Mouse (Mus musculus) bone marrow macrophage, adult 2 months (primary cell): ENCODE measurements around the gene Tk1. TPM values are rescaled to one million over a fixed set of nuclear protein-coding genes. Genes with fewer than 3 reads are reported as not detected.

Experiments
- H3K27ac ChIP-seq: 2 replicates; pipeline ENCODE4 v1.5.1; 2012; ENCODE audit warnings: low read depth, low read length; ENCODE audit not compliant: insufficient read depth
- H3K4me1 ChIP-seq: 2 replicates; pipeline ENCODE4 v1.6.1; 2012; ENCODE audit warnings: low read length; ENCODE audit not compliant: control insufficient read depth, insufficient read depth
- H3K4me3 ChIP-seq: 2 replicates; pipeline ENCODE4 v1.5.1; 2012; ENCODE audit warnings: mild to moderate bottlenecking, low read length, moderate library complexity; ENCODE audit not compliant: insufficient read depth
- CTCF ChIP-seq: IDR thresholded peaks from 2 replicates; pipeline ENCODE4 v1.5.1; 2012; ENCODE audit warnings: low read depth, mild to moderate bottlenecking, low read length, moderate library complexity
- POLR2A ChIP-seq: IDR thresholded peaks from 2 replicates; pipeline ENCODE4 v1.6.1; 2012; ENCODE audit warnings: mild to moderate bottlenecking, low read depth, low read length, borderline replicate concordance
- polyA plus RNA-seq: library from polyadenylated mRNA; stranded (reverse); fragments of >200 nt; gene quantifications from 2 replicates; pipeline ENCODE4 v1.2.4, GENCODE M21; 2012; ENCODE audit not compliant: missing spikeins, insufficient read depth, insufficient read length

Tk1 gene
- polyA plus RNA-seq, 1 experiment, result 70.1 TPM

GRCm38 (mm10) chr11:117832086-117832969 is 6.4 kb upstream of the Tk1 start:
- Histone ChIP-seq H3K4me1 (peaks cover 41% of the 10 kb centered on the region), H3K27ac (peak overlapping the region; percentile 51), H3K4me3 (peak overlapping the region; percentile 69)
- TF ChIP-seq POLR2A (no peak; the same call in 1 of the 2 replicates), CTCF (no peak; the same call in 1 of the 2 replicates)

DNA sequence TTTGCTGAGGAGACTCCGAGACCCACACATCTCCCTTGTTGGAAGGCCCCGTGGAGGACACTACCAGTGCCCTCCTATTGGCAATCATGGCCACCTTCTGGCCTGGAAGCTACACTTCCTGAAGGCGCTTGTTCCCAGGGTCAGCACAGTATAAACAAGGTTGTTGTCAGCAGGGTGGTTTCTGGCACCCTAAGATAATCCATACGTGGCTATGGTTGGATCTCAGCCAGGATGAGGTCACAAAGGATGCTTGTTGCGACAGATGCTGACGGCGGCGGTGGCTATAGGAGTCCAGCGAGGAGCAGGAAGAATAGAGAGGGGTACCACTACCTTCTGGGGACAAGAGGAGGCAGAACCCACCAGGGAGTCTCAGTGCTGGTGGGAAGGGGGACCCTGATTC is 4.5 kb upstream of the Tk1 start:
- Histone ChIP-seq H3K27ac (peak overlapping the region; percentile 82), H3K4me1 (peaks cover 56% of the 10 kb centered on the region), H3K4me3 (0 out of 2 replicates have a peak overlapping the region, but pooled peaks have one; percentile 1)
- no peak for TF ChIP-seq POLR2A
- no peak for TF ChIP-seq CTCF

DNA sequence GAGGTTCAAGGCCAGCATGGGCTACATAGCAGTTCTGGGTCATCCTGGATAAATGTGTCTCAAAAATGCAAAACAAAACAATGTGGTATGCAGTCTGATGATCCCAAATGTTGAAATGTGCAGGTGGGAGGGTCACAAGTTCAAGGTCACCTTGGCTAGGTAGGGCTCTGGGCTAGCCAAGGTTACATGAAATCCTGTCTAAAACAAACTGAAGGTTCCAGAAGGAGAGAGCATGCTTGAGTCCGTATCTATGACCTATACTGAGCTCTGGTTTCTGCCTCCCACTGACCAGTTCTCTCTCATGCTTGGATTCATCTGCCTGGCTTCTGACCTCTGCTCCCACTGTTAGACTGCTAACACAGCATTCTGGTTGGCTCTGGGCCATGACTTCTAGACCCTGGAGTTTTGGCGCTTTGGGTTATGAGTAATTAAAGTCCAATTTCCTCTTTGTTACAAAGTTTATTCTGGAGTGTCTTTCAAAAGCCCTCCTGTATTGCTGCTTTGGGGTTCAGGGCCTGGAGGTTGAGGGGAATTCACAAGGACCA is 3.9 kb upstream of the Tk1 start:
- Histone ChIP-seq H3K4me1 (peaks cover 56% of the 10 kb centered on the region), H3K27ac (peak overlapping the region; percentile 82), H3K4me3 (0 out of 2 replicates have a peak overlapping the region, but pooled peaks have one; percentile 1)
- TF ChIP-seq POLR2A (no peak), CTCF (no peak)

GRCm38 (mm10) chr11:117828888-117829604 is 3.2 kb upstream of the Tk1 start:
- Histone ChIP-seq H3K4me3 (no peak overlapping the region), H3K27ac (peak overlapping the region; percentile 82), H3K4me1 (peaks cover 59% of the 10 kb centered on the region)
- TF ChIP-seq POLR2A, result no peak
- TF ChIP-seq CTCF, result no peak

- Histone ChIP-seq H3K27ac (peak overlapping the region; percentile 82), H3K4me3 (peak overlapping the region; percentile 29), H3K4me1 (peaks cover 66% of the 10 kb centered on the region)
- TF ChIP-seq CTCF, result no peak
- TF ChIP-seq POLR2A, result no peak
These were observed 2.4 kb upstream of the Tk1 start for GRCm38 (mm10) chr11:117828149-117828887.

- TF ChIP-seq CTCF, result no peak
- TF ChIP-seq POLR2A, result no peak
- Histone ChIP-seq H3K27ac (peak overlapping the region; percentile 82), H3K4me1 (peaks cover 64% of the 10 kb centered on the region), H3K4me3 (peak overlapping the region; percentile 29)
These were observed 1.5 kb upstream of the Tk1 start for GRCm38 (mm10) chr11:117827386-117827785.

GRCm38 (mm10) chr11:117826916-117827315 is 1.0 kb upstream of the Tk1 start:
- peaks cover 63% of the 10 kb centered on the region for H3K4me1 ChIP-seq
- H3K27ac ChIP-seq, result peak overlapping the region; percentile 82
- TF ChIP-seq POLR2A (no peak), CTCF (no peak)
- peak overlapping the region; percentile 29; the same call in 1 of the 2 replicates for H3K4me3 ChIP-seq

- TF ChIP-seq CTCF (no peak), POLR2A (no peak)
- peaks cover 57% of the 10 kb centered on the region for H3K4me1 ChIP-seq
- peak overlapping the region; percentile 51 for H3K27ac ChIP-seq
- peak overlapping the region; percentile 42 for H3K4me3 ChIP-seq
These were observed 272 bp upstream of the Tk1 start for GRCm38 (mm10) chr11:117826164-117826563.

DNA sequence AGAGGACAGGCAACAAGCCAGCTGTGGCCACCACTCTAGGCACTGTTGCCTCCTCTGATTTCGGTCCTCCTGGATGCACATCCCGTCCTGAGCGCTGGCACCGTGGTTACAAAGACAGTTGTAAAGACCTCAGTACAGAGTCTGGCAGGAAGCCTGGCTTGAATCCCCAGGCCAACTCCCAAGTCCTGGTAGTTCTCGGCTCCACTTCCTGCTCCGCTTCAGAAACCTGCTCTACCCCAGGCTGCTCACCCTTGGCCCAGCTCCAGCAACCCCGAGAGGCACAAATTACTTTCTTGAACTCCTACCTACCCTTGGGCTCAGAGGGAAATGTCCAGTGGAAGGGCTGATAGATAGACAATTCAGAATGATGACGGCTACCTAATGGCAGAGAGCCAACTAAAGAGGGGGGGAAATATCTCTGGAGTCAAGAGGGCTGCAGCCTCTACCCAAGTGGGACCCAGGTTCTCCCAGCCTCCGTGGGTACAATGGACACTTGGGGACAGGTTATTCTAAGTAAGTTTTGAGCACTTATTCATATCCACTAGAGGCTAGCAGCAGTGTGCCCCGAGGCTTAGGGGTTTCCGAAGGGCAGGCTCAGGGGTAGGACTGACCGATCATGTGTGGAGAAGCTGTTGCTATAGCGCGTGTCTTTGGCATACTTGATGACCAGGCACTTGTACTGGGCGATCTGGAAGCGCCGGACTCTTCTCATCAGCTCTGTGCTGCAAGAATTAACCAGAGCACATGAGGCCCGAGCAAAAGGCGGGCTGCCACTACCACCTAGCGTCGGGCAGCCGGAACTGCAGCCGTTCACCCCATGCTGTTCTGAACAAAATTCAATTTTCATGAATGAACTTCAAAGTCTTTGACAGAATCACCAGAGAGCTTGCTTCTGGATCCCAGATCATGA is 1.6 kb downstream of the Tk1 start:
- peaks cover 44% of the 10 kb centered on the region for H3K4me1 ChIP-seq
- peak overlapping the region; percentile 81 for H3K27ac ChIP-seq
- TF ChIP-seq CTCF, result peak; percentile 51
- no peak for TF ChIP-seq POLR2A
- peak overlapping the region; percentile 58 for H3K4me3 ChIP-seq
